Mouse (Mus musculus): ENCODE results near the gene Enpp5. TPM values are rescaled to one million over a fixed set of nuclear protein-coding genes. Genes with fewer than 3 reads are reported as not detected.

Gene Enpp5
- polyA plus RNA-seq, 1 experiment from 2014 or later = 88.6 TPM

GRCm38 (mm10) chr17:44077843-44078160, 811 bp upstream of the Enpp5 start:
- Histone ChIP-seq H3K27me3 (ENCODE audit: control insufficient read depth, insufficient read depth, low read length) (no peaks in the 10 kb centered on the region), H3K36me3 (replicated peaks; ENCODE audit: control insufficient read depth, insufficient read depth) (peaks cover 21% of the 10 kb centered on the region), H3K9me3 (ENCODE audit: control insufficient read depth, low read length) (no peaks in the 10 kb centered on the region), H3K4me1 (replicated peaks; ENCODE audit: control insufficient read depth, insufficient read depth, low read length) (peaks cover 23% of the 10 kb centered on the region), H3K4me2 (replicated peaks) (no peak overlapping the region), H3K27ac (no peak overlapping the region), H3K4me3 (replicated peaks; ENCODE audit: low read length) (no peak overlapping the region), H3K9ac (no peak overlapping the region)
- 76% methylated on average over 2 of the region's 2 CpGs for WGBS
- DNase-seq (ENCODE audit: low spot score) (no peak), ATAC-seq (ENCODE audit: low FRiP score) (no peak)

- Histone ChIP-seq H3K4me2 (replicated peaks) (peak overlapping the region; percentile 35; the same call in 1 of the 2 replicates), H3K27me3 (ENCODE audit: control insufficient read depth, insufficient read depth, low read length) (no peaks in the 10 kb centered on the region), H3K27ac (no peak overlapping the region), H3K36me3 (replicated peaks; ENCODE audit: control insufficient read depth, insufficient read depth) (peaks cover 54% of the 10 kb centered on the region), H3K4me1 (replicated peaks; ENCODE audit: control insufficient read depth, insufficient read depth, low read length) (peaks cover 25% of the 10 kb centered on the region), H3K9ac (no peak overlapping the region), H3K9me3 (ENCODE audit: control insufficient read depth, low read length) (no peaks in the 10 kb centered on the region), H3K4me3 (replicated peaks; ENCODE audit: low read length) (no peak overlapping the region)
- DNase-seq (ENCODE audit: low spot score) = no peak
- WGBS = 96% methylated on average over 4 of the region's 4 CpGs
- no peak for ATAC-seq (ENCODE audit: low FRiP score)
Observed at GRCm38 (mm10) chr17:44083156-44083555, 4.5 kb downstream of the Enpp5 start.

- H3K36me3 ChIP-seq (replicated peaks; ENCODE audit: control insufficient read depth, insufficient read depth) = peaks cover 32% of the 10 kb centered on the region
- no peaks in the 10 kb centered on the region for H3K27me3 ChIP-seq (ENCODE audit: control insufficient read depth, insufficient read depth, low read length)
- no peak overlapping the region for H3K4me3 ChIP-seq (replicated peaks; ENCODE audit: low read length)
- 0 out of 2 replicates have a peak, but pooled peaks cover 2% of the 10 kb centered on the region for H3K4me1 ChIP-seq (replicated peaks; ENCODE audit: control insufficient read depth, insufficient read depth, low read length)
- DNase-seq (ENCODE audit: low spot score) = no peak
- 96% methylated on average over 3 of the region's 3 CpGs for WGBS
- H3K27ac ChIP-seq = no peak overlapping the region
- H3K9me3 ChIP-seq (ENCODE audit: control insufficient read depth, low read length) = no peaks in the 10 kb centered on the region
- no peak for ATAC-seq (ENCODE audit: low FRiP score)
- no peak overlapping the region for H3K4me2 ChIP-seq (replicated peaks)
- no peak overlapping the region for H3K9ac ChIP-seq
Observed at GRCm38 (mm10) chr17:44088226-44088625, 9.6 kb downstream of the Enpp5 start.

- H3K27ac ChIP-seq = no peak overlapping the region
- H3K36me3 ChIP-seq (replicated peaks; ENCODE audit: control insufficient read depth, insufficient read depth) = peaks cover 7% of the 10 kb centered on the region
- 80% methylated on average over 2 of the region's 2 CpGs for WGBS
- no peaks in the 10 kb centered on the region for H3K27me3 ChIP-seq (ENCODE audit: control insufficient read depth, insufficient read depth, low read length)
- ATAC-seq (ENCODE audit: low FRiP score) (no peak), DNase-seq (ENCODE audit: low spot score) (no peak)
- no peak overlapping the region for H3K9ac ChIP-seq
- no peak overlapping the region for H3K4me2 ChIP-seq (replicated peaks)
- H3K4me3 ChIP-seq (replicated peaks; ENCODE audit: low read length) = no peak overlapping the region
- H3K4me1 ChIP-seq (replicated peaks; ENCODE audit: control insufficient read depth, insufficient read depth, low read length) = no peaks in the 10 kb centered on the region
- no peaks in the 10 kb centered on the region for H3K9me3 ChIP-seq (ENCODE audit: control insufficient read depth, low read length)
Observed at GRCm38 (mm10) chr17:44090916-44091315, 12.3 kb downstream of the Enpp5 start.

GRCm38 (mm10) chr17:44091512-44091911, 12.9 kb downstream of the Enpp5 start:
- H3K27ac ChIP-seq = no peak overlapping the region
- H3K9me3 ChIP-seq (ENCODE audit: control insufficient read depth, low read length) = no peaks in the 10 kb centered on the region
- H3K4me1 ChIP-seq (replicated peaks; ENCODE audit: control insufficient read depth, insufficient read depth, low read length) = no peaks in the 10 kb centered on the region
- no peak overlapping the region for H3K4me2 ChIP-seq (replicated peaks)
- no peak overlapping the region for H3K9ac ChIP-seq
- H3K4me3 ChIP-seq (replicated peaks; ENCODE audit: low read length) = no peak overlapping the region
- DNase-seq (ENCODE audit: low spot score) (no peak), ATAC-seq (ENCODE audit: low FRiP score) (no peak)
- H3K27me3 ChIP-seq (ENCODE audit: control insufficient read depth, insufficient read depth, low read length) = no peaks in the 10 kb centered on the region
- WGBS = 36% methylated on average over 2 of the region's 2 CpGs
- peaks cover 4% of the 10 kb centered on the region for H3K36me3 ChIP-seq (replicated peaks; ENCODE audit: control insufficient read depth, insufficient read depth)

- Histone ChIP-seq H3K9ac (no peak overlapping the region), H3K4me3 (replicated peaks; ENCODE audit: low read length) (no peak overlapping the region), H3K36me3 (replicated peaks; ENCODE audit: control insufficient read depth, insufficient read depth) (no peaks in the 10 kb centered on the region), H3K4me2 (replicated peaks) (no peak overlapping the region), H3K27me3 (ENCODE audit: control insufficient read depth, insufficient read depth, low read length) (peaks cover 3% of the 10 kb centered on the region; the same call in 1 of the 2 replicates), H3K27ac (no peak overlapping the region), H3K4me1 (replicated peaks; ENCODE audit: control insufficient read depth, insufficient read depth, low read length) (peaks cover 9% of the 10 kb centered on the region; the same call in 1 of the 2 replicates), H3K9me3 (ENCODE audit: control insufficient read depth, low read length) (no peaks in the 10 kb centered on the region)
- DNase-seq (ENCODE audit: low spot score) (no peak), ATAC-seq (ENCODE audit: low FRiP score) (no peak)
- 81% methylated on average over 4 of the region's 4 CpGs for WGBS
Observed at GRCm38 (mm10) chr17:44100486-44100885, 21.9 kb downstream of the Enpp5 start.

- no peak for DNase-seq (ENCODE audit: low spot score)
- no peak overlapping the region for H3K4me3 ChIP-seq (replicated peaks; ENCODE audit: low read length)
- peaks cover 3% of the 10 kb centered on the region; the same call in 1 of the 2 replicates for H3K27me3 ChIP-seq (ENCODE audit: control insufficient read depth, insufficient read depth, low read length)
- H3K36me3 ChIP-seq (replicated peaks; ENCODE audit: control insufficient read depth, insufficient read depth) = no peaks in the 10 kb centered on the region
- H3K9me3 ChIP-seq (ENCODE audit: control insufficient read depth, low read length) = no peaks in the 10 kb centered on the region
- no peak for ATAC-seq (ENCODE audit: low FRiP score)
- H3K4me1 ChIP-seq (replicated peaks; ENCODE audit: control insufficient read depth, insufficient read depth, low read length) = peaks cover 9% of the 10 kb centered on the region; the same call in 1 of the 2 replicates
- 86% methylated on average over 9 of the region's 9 CpGs for WGBS
- no peak overlapping the region for H3K4me2 ChIP-seq (replicated peaks)
- H3K9ac ChIP-seq = no peak overlapping the region
- H3K27ac ChIP-seq = no peak overlapping the region
Observed at GRCm38 (mm10) chr17:44100906-44101305, 22.3 kb downstream of the Enpp5 start.

- no peak overlapping the region for H3K27ac ChIP-seq
- no peaks in the 10 kb centered on the region for H3K9me3 ChIP-seq (ENCODE audit: control insufficient read depth, low read length)
- peaks cover 3% of the 10 kb centered on the region for H3K27me3 ChIP-seq (ENCODE audit: control insufficient read depth, insufficient read depth, low read length)
- no peak for ATAC-seq (ENCODE audit: low FRiP score)
- H3K4me3 ChIP-seq (replicated peaks; ENCODE audit: low read length) = no peak overlapping the region
- H3K4me1 ChIP-seq (replicated peaks; ENCODE audit: control insufficient read depth, insufficient read depth, low read length) = peaks cover 9% of the 10 kb centered on the region
- no peaks in the 10 kb centered on the region for H3K36me3 ChIP-seq (replicated peaks; ENCODE audit: control insufficient read depth, insufficient read depth)
- no peak overlapping the region for H3K4me2 ChIP-seq (replicated peaks)
- WGBS = 94% methylated on average over 10 of the region's 10 CpGs
- DNase-seq (ENCODE audit: low spot score) = no peak
- no peak overlapping the region for H3K9ac ChIP-seq
Observed at GRCm38 (mm10) chr17:44101961-44102360, 23.3 kb downstream of the Enpp5 start.

GRCm38 (mm10) chr17:44105287-44106138, 26.9 kb downstream of the Enpp5 start, which contains the start of gene Enpp4:
Enpp4 (minus strand) TSS chr17:44105809.
- ATAC-seq (ENCODE audit: low FRiP score) (peak; percentile 98), DNase-seq (ENCODE audit: low spot score) (peak; percentile 81)
- Histone ChIP-seq H3K4me1 (replicated peaks; ENCODE audit: control insufficient read depth, insufficient read depth, low read length) (peaks cover 9% of the 10 kb centered on the region), H3K27ac (peak within 1 kb of the TSS; percentile 60; the same call in 1 of the 2 replicates), H3K36me3 (replicated peaks; ENCODE audit: control insufficient read depth, insufficient read depth) (no peaks in the 10 kb centered on the region), H3K9me3 (ENCODE audit: control insufficient read depth, low read length) (no peaks in the 10 kb centered on the region), H3K9ac (peak within 1 kb of the TSS; percentile 79), H3K27me3 (ENCODE audit: control insufficient read depth, insufficient read depth, low read length) (peaks cover 3% of the 10 kb centered on the region), H3K4me3 (replicated peaks; ENCODE audit: low read length) (peak within 1 kb of the TSS; percentile 76), H3K4me2 (replicated peaks) (peak within 1 kb of the TSS; percentile 83)
- under 1% methylated on average over 75 of the region's 76 CpGs for WGBS
